Mouse (Mus musculus) hindbrain, embryonic 14.5 days (tissue): ENCODE results near the gene Gpd1. TPM values are rescaled to one million over a fixed set of nuclear protein-coding genes. Genes with fewer than 3 reads are reported as not detected.

Source experiments
- ATAC-seq: fragments of 200-750 bp; cut with Nextera tagmentation; 2 replicates; pipeline ENCODE4 v1.8.0; 2017; ENCODE audit warnings: moderate number of reproducible peaks, mild to moderate bottlenecking, moderate TSS enrichment, moderate library complexity; ENCODE audit not compliant: low FRiP score
- DNase-seq: peaks from one replicate; pipeline ENCODE4 v3.0.0-alpha.2; 2015; ENCODE audit warnings: low spot score
- H3K27ac ChIP-seq: fragments of 300-500 bp; sonication (generic); 2 replicates; pipeline ENCODE4 v1.5.1; 2014; ENCODE audit warnings: mild to moderate bottlenecking, moderate library complexity
- H3K27me3 ChIP-seq: fragments of 300-500 bp; sonication (generic); 2 replicates; pipeline ENCODE4 v1.6.1; 2014; ENCODE audit warnings: mild to moderate bottlenecking, low read length, mixed read lengths; ENCODE audit not compliant: control insufficient read depth, insufficient read depth
- H3K36me3 ChIP-seq: fragments of 300-500 bp; sonication (generic); replicated peaks from 2 replicates; pipeline ENCODE4 v1.6.1; 2014; ENCODE audit not compliant: control insufficient read depth, insufficient read depth
- H3K4me1 ChIP-seq: fragments of 300-500 bp; sonication (generic); replicated peaks from 2 replicates; pipeline ENCODE4 v1.6.1; 2014; ENCODE audit warnings: antibody characterized with exemption, low read length, mixed read lengths; ENCODE audit not compliant: control insufficient read depth, insufficient read depth
- H3K4me2 ChIP-seq: fragments of 300-500 bp; sonication (generic); replicated peaks from 2 replicates; pipeline ENCODE4 v1.6.1; 2014; ENCODE audit warnings: mild to moderate bottlenecking, moderate library complexity
- H3K4me3 ChIP-seq: fragments of 300-500 bp; sonication (generic); replicated peaks from 2 replicates; pipeline ENCODE4 v1.5.1; 2014; ENCODE audit warnings: mild to moderate bottlenecking, low read length
- H3K9ac ChIP-seq: fragments of 300-500 bp; sonication (generic); 2 replicates; pipeline ENCODE4 v1.6.1; 2014
- H3K9me3 ChIP-seq: fragments of 300-500 bp; sonication (generic); 2 replicates; pipeline ENCODE4 v1.6.1; 2016; ENCODE audit warnings: low read length; ENCODE audit not compliant: control insufficient read depth
- WGBS: fragments of 180-500 bp; shearing (Covaris S2); extraction: QIAGEN DNeasy Blood & Tissue Kit; methylation state at CpG from one replicate; pipeline ENCODE4 v1.1.7; 2014; 5-methylcytosine and 5-hydroxymethylcytosine counted together
- polyA plus RNA-seq: library from polyadenylated mRNA; unstranded; fragments of >200 nt; fragmentation: Nextera tagmentation; extraction: Ambion mirVana; gene quantifications from 2 replicates; pipeline ENCODE4 v1.2.1, GENCODE M21; 2014

The Gpd1 gene
- polyA plus RNA-seq, 1 experiment from 2014 or later, result 2.0 TPM

DNA sequence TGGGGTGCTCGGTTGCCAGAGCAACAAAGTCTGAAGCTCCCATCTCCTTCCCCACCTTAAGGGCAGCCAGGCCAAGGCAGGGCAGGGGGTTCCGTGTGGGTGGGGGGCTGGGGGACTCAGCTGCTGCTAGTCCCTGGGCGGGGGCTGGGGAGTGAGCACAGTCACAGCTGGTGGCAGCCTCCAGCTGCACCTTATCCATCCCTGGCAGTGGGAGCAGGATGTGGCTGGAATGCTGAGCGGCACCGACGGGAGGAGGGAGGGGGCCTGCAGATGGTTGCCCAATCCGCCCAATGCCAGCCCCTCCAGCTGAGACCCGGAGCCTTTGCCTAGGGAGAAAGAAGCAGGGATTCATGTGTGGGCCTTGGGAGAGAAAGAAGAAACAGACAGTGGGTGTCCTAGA lies 40.2 kb upstream of the Gpd1 start:
- H3K4me1 ChIP-seq, result peaks cover 35% of the 10 kb centered on the region

GRCm38 (mm10) chr15:99678063-99678800 lies 39.1 kb upstream of the Gpd1 start:
- ATAC-seq, result no peak

More for the DNA sequence above, 40.2 kb upstream of the Gpd1 start:
- no peaks in the 10 kb centered on the region for H3K27me3 ChIP-seq
- peak overlapping the region; percentile 69 for H3K4me2 ChIP-seq
- ATAC-seq, result peak; percentile 67; the same call in 1 of the 2 replicates
- H3K36me3 ChIP-seq, result peaks cover 31% of the 10 kb centered on the region
- H3K27ac ChIP-seq, result peak overlapping the region; percentile 39
- H3K4me3 ChIP-seq, result 0 out of 2 replicates have a peak overlapping the region, but pooled peaks have one; percentile 11
- WGBS, result 15% methylated on average over 8 of the region's 8 CpGs
- no peaks in the 10 kb centered on the region for H3K9me3 ChIP-seq
- H3K9ac ChIP-seq, result peak overlapping the region; percentile 49
- DNase-seq, result no peak

DNA sequence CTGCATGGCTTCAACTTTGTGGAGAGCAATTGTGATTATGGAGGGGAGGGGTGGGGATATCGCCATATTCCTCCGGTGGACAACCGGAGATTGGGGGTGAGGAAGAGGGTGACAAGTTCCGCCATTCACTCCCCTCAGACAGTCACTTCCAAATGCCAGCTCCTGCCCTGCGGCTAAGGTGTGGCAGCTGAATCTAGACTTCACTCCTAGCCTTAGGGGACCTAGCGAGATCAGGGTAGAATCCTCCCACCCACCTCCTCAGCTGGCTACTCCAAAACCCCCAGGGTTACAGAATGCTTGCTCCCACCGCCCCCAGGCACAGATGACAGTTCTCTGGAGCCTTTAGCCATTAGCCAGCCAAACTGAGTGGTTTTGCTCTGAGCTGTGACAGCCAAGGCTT lies 38.3 kb upstream of the Gpd1 start:
- DNase-seq, result no peak
- H3K27ac ChIP-seq, result no peak overlapping the region
- no peak overlapping the region for H3K4me2 ChIP-seq
- H3K9ac ChIP-seq, result no peak overlapping the region
- H3K4me1 ChIP-seq, result peaks cover 18% of the 10 kb centered on the region
- no peak overlapping the region for H3K4me3 ChIP-seq
- ATAC-seq, result no peak
- 64% methylated on average over 7 of the region's 7 CpGs for WGBS
- peaks cover 30% of the 10 kb centered on the region for H3K36me3 ChIP-seq
- H3K9me3 ChIP-seq, result no peaks in the 10 kb centered on the region
- H3K27me3 ChIP-seq, result no peaks in the 10 kb centered on the region

More at GRCm38 (mm10) chr15:99678063-99678800, 39.1 kb upstream of the Gpd1 start:
- no peak overlapping the region for H3K4me2 ChIP-seq
- H3K36me3 ChIP-seq, result peaks cover 30% of the 10 kb centered on the region
- H3K4me1 ChIP-seq, result peaks cover 26% of the 10 kb centered on the region
- H3K9me3 ChIP-seq, result no peaks in the 10 kb centered on the region
- 16% methylated on average over 13 of the region's 13 CpGs for WGBS
- H3K4me3 ChIP-seq, result no peak overlapping the region
- no peak for DNase-seq
- H3K27me3 ChIP-seq, result no peaks in the 10 kb centered on the region
- H3K9ac ChIP-seq, result no peak overlapping the region
- H3K27ac ChIP-seq, result no peak overlapping the region

GRCm38 (mm10) chr15:99682880-99683279 lies 34.4 kb upstream of the Gpd1 start:
- Histone ChIP-seq H3K27ac (no peak overlapping the region), H3K4me1 (0 out of 2 replicates have a peak, but pooled peaks cover 3% of the 10 kb centered on the region), H3K36me3 (peaks cover 29% of the 10 kb centered on the region), H3K9me3 (no peaks in the 10 kb centered on the region), H3K4me3 (no peak overlapping the region), H3K4me2 (no peak overlapping the region), H3K9ac (no peak overlapping the region), H3K27me3 (no peaks in the 10 kb centered on the region)
- DNase-seq, result no peak
- no peak for ATAC-seq
- 93% methylated on average over 7 of the region's 7 CpGs for WGBS

- no peaks in the 10 kb centered on the region for H3K9me3 ChIP-seq
- H3K4me1 ChIP-seq, result 0 out of 2 replicates have a peak, but pooled peaks cover 3% of the 10 kb centered on the region
- no peaks in the 10 kb centered on the region for H3K27me3 ChIP-seq
- H3K4me2 ChIP-seq, result no peak overlapping the region
- DNase-seq, result no peak
- no peak overlapping the region for H3K4me3 ChIP-seq
- ATAC-seq, result no peak
- no peak overlapping the region for H3K9ac ChIP-seq
- 96% methylated on average over 5 of the region's 5 CpGs for WGBS
- H3K36me3 ChIP-seq, result peaks cover 29% of the 10 kb centered on the region
- H3K27ac ChIP-seq, result no peak overlapping the region
Observed at GRCm38 (mm10) chr15:99684156-99684555, 33.2 kb upstream of the Gpd1 start.

- 7% methylated on average over 4 of the region's 4 CpGs for WGBS
- Histone ChIP-seq H3K36me3 (peaks cover 25% of the 10 kb centered on the region), H3K4me2 (no peak overlapping the region), H3K27me3 (no peaks in the 10 kb centered on the region), H3K9ac (no peak overlapping the region), H3K4me1 (peaks cover 6% of the 10 kb centered on the region; the same call in 1 of the 2 replicates), H3K4me3 (no peak overlapping the region), H3K27ac (no peak overlapping the region), H3K9me3 (no peaks in the 10 kb centered on the region)
- DNase-seq (peak; percentile 78), ATAC-seq (peak; percentile 29; the same call in 1 of the 2 replicates)
Observed at GRCm38 (mm10) chr15:99688712-99689111, 28.6 kb upstream of the Gpd1 start.

DNA sequence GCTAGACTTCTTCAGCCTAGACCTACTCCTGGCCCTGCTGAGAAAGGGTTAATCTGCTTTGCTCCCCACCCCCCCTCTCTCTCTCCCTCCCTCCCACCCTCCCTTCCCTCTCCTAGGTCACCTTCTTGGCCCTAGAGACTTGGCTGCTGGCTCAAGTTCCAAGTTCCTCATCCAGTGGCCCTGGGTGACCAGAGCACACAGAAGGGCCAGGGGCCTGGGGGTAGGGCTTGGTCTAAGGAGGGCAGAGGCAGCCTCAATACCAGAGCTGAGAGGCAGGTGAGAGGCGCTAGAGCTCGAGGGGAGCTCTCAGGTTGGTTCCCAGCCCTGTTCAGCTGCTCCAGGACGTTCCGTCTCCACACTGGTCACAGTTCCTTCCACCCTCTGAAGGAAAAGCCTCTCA lies 26.4 kb upstream of the Gpd1 start:
- H3K27me3 ChIP-seq, result no peaks in the 10 kb centered on the region
- H3K4me3 ChIP-seq, result no peak overlapping the region
- no peak overlapping the region for H3K4me2 ChIP-seq
- 19% methylated on average over 4 of the region's 4 CpGs for WGBS
- no peak for ATAC-seq
- H3K9me3 ChIP-seq, result no peaks in the 10 kb centered on the region
- no peak overlapping the region for H3K27ac ChIP-seq
- H3K9ac ChIP-seq, result no peak overlapping the region
- DNase-seq, result no peak
- H3K36me3 ChIP-seq, result peaks cover 22% of the 10 kb centered on the region
- H3K4me1 ChIP-seq, result peaks cover 6% of the 10 kb centered on the region; the same call in 1 of the 2 replicates

GRCm38 (mm10) chr15:99691976-99692375 lies 25.3 kb upstream of the Gpd1 start:
- no peaks in the 10 kb centered on the region for H3K9me3 ChIP-seq
- H3K27me3 ChIP-seq, result no peaks in the 10 kb centered on the region
- H3K36me3 ChIP-seq, result peaks cover 33% of the 10 kb centered on the region
- 37% methylated on average over 9 of the region's 9 CpGs for WGBS
- no peak overlapping the region for H3K4me3 ChIP-seq
- ATAC-seq (no peak), DNase-seq (no peak)
- H3K9ac ChIP-seq, result peak overlapping the region; percentile 2; the same call in 1 of the 2 replicates
- H3K4me1 ChIP-seq, result peaks cover 6% of the 10 kb centered on the region; the same call in 1 of the 2 replicates
- 0 out of 2 replicates have a peak overlapping the region, but pooled peaks have one; percentile 27 for H3K27ac ChIP-seq
- 0 out of 2 replicates have a peak overlapping the region, but pooled peaks have one; percentile 22 for H3K4me2 ChIP-seq

GRCm38 (mm10) chr15:99697309-99697708 lies 20.0 kb upstream of the Gpd1 start:
- 45% methylated on average over 2 of the region's 2 CpGs for WGBS
- no peak for ATAC-seq
- no peak for DNase-seq
- Histone ChIP-seq H3K9me3 (no peaks in the 10 kb centered on the region), H3K9ac (no peak overlapping the region), H3K27me3 (no peaks in the 10 kb centered on the region), H3K4me3 (no peak overlapping the region), H3K36me3 (peaks cover 69% of the 10 kb centered on the region), H3K4me2 (no peak overlapping the region), H3K27ac (no peak overlapping the region), H3K4me1 (no peaks in the 10 kb centered on the region)
